Mouse (Mus musculus): ENCODE measurements at regions not wholly inside any gene's neighbourhood (a gene's known extent, or its start where the extent isn't known, plus 50 kb on each side); places are given as distances from the start of the nearest gene placed in this dataset.
A peak's percentile ranks its signal among the peaks of the same experiment; 100 is the strongest.

- no peak for DNase-seq
Measured at GRCm38 (mm10) chr1:33395733-33396132, 273.9 kb downstream of the Prim2 start.

- no peak for DNase-seq
Measured at GRCm38 (mm10) chr1:33394989-33395594, 274.5 kb downstream of the Prim2 start.

- DNase-seq, result peak; percentile 10
Measured at GRCm38 (mm10) chr1:33370796-33371195, 298.8 kb downstream of the Prim2 start.

GRCm38 (mm10) chr1:33362688-33363426 lies 306.7 kb downstream of the Prim2 start:
- DNase-seq, result peak; percentile 35

- peak; percentile 68 for DNase-seq
Measured at GRCm38 (mm10) chr1:33334061-33334460, 335.5 kb downstream of the Prim2 start.

Measured in heart, postnatal 4 days (tissue).